Mouse (Mus musculus) adrenal gland, postnatal 14 days (tissue): ENCODE measurements around the gene Supt6. TPM values are rescaled to one million over a fixed set of nuclear protein-coding genes. Genes with fewer than 3 reads are reported as not detected.
"Not testable (repeated sequence)": the region's sequence is repeated elsewhere in the genome, so short reads cannot be mapped to it uniquely, and the experiment has no call there.

Experiments used
- DNase-seq: peaks from one replicate; pipeline ENCODE4 v3.0.0; 2021; ENCODE audit warnings: mixed read lengths
- total RNA-seq: library from RNA; stranded (reverse); gene quantifications from 2 replicates; pipeline ENCODE4 v1.2.3, GENCODE M21; 2021

Gene Supt6
- total RNA-seq, 1 experiment from 2014 or later, result 65.4 TPM

- no peak for DNase-seq
Measured at GRCm38 (mm10) chr11:78223586-78223985, 22.2 kb downstream of the Supt6 start.

DNA sequence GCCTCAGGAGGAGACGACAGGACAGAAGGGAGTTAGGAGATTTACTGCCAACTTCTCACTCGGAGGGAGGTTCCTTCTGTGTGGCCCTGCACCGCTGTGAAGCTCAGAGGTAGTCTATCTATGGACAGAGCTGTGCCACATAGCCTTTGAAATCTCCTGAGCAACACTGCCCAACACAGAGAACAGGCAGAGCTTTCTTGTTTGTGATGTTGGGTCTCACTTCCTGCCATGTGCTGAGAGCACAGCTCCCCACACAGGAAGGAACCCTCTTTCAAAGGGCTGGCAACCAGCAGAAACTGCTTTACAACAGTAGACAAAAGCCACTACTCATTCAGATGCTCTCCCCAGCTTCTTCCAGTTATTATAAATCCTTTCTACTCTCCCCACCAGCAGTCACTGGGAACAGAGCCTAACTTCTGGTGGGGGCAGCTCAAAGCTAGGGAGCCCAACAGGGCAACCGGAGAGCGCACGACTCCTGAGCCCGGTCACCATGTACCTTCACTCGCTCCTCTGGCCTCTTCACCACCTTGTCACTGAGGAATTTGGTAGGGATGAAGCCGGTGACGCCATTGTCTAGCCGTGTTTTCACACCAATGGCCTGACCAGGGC is 30.0 kb downstream of the Supt6 start:
- no peak for DNase-seq

DNA sequence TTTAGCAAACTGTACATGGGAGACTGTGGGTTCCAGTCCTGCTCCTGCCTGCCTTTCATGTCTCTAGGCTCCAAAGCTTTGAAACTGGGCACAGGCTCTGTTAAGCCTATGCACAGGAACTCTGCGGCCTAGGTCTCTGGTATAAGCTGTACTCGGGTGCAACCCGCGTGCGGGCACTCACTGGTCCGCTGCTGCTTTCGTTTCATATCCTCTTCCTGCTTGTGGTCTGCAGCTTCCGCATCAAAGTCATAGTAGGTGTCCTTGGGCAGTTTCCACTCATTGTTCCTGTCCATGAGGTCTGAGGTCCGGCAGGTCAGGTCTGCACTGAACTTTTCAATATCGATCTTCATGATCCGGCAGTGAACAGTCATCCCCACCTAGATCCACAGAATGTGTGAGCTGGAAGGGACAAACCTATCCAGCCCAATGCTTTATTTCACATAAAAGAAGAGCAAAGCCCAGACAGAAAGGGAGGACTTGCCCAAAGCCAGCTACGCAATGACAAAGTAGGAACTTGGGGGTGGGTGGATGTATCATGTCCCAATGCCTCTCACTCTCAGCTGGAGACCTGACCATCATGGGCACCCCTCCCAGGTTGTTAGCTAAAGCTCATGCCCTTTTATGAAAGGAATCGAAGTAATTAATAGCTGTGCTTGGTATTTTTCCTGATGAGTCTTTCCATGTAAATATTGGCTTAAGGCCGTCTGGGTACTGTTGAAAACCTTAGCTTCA is 32.5 kb downstream of the Supt6 start:
- DNase-seq, result no peak

DNA sequence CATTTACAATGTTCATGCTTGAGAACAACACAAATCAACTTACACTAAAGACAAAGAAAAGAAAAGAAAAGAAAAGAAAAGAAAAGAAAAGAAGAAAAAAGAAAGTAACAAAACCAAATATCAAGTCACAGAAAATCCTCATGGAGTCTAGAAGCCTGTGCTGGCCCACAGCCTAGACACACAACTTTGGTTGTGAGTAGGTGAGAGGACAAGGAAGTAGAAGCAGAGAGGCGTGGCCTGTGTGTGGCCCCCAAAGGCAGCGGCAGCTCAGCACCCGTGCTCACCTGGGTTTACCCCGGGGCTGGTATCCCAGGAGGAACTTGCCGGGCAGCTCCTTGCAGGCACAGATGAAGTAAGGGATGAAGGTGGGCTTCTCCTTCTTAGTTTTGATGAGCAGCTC is 34.3 kb downstream of the Supt6 start:
- DNase-seq, result no peak

GRCm38 (mm10) chr11:78210615-78211014 is 35.2 kb downstream of the Supt6 start:
- DNase-seq, result peak; percentile 56

- peak; percentile 54 for DNase-seq
Measured at GRCm38 (mm10) chr11:78209886-78210285, 35.9 kb downstream of the Supt6 start.

GRCm38 (mm10) chr11:78207190-78207589 is 38.6 kb downstream of the Supt6 start:
- no peak for DNase-seq

DNA sequence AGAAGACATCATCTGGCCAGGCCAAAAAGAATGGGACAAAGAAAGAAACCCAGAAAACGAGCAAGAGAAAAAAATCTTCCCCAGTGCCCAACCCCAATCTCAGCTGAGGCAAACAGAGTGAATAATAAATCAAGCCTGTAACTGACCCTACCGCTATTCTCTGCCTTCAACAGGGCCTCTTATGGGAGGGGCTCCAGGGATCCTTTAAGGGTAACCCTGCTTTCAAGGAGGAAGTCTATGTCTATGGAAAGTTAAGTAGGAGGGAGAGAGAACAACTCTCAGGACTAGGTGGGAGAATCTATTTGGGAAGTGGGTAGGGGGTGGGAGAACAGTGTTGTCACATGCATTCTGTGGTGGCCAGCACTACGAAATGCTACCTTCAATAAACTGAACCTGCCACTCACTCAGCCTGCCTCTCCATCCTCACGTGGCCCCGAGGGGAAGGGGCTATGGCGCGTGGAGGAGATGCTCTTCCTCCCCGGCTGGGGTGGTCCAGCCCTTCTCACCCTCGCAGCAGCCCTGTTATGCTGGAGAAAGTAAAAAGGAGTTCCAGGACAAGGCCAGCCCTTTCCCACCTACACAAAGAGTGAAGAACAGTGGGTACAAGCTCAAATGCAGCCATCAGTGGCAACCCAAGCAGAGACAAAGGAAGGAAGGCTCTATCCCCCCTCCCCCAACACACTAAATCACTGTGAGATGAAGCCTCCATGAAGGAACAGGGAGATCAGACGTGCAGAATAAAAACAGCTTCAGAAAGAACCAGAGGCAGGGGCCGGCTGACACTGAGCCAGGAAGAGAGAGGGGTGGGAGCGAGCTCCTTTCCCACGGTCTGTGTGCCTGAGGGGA is 40.2 kb downstream of the Supt6 start:
- no peak for DNase-seq

GRCm38 (mm10) chr11:78204287-78204686 is 41.5 kb downstream of the Supt6 start:
- DNase-seq, result peak; percentile 58

GRCm38 (mm10) chr11:78202372-78202771 is 43.4 kb downstream of the Supt6 start:
- DNase-seq, result no peak

DNA sequence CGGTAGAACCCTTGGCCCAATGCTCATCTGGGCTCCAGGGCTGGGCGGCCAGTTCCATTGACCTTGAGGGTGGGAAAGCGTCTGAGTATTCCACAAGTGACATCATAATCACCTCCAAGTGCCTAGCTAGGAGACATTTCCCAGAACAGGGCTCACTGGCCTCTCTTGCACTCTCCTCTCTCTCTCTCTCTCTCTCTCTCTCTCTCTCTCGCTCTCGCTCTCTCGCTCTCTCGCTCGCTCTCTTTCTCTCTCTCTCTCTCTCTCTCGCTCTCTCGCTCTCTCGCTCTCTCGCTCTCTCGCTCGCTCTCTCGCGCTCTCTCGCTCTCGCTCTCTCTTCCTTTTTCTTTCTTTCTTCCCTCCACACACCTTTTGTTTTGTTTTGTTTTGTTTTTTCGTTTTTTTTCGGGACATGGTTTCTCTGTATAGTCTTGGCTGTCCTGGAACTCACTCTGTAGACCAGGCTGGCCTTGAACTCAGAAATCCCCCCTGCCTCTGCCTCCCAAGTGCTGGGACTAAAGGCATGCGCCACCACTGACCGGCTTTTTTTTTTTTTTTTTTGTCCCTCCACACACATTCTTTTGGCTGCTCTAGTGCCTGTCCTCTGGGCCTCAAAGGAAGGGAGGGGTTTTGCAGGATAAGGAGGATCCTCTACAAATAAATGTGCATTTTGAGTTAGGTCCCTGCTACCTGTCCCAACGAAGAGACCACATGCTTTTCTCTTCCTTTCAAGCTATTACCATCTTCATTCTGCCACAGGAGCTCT is 50.5 kb downstream of the Supt6 start:
- DNase-seq, result no peak

- DNase-seq, result peak; percentile 90
Measured at GRCm38 (mm10) chr11:78194411-78195100, 51.2 kb downstream of the Supt6 start.

- DNase-seq, result no peak
Measured at GRCm38 (mm10) chr11:78193113-78193512, 52.7 kb downstream of the Supt6 start, which contains the start of gene Proca1. Gene Proca1, plus strand, starts transcription at chr11:78193392.

DNA sequence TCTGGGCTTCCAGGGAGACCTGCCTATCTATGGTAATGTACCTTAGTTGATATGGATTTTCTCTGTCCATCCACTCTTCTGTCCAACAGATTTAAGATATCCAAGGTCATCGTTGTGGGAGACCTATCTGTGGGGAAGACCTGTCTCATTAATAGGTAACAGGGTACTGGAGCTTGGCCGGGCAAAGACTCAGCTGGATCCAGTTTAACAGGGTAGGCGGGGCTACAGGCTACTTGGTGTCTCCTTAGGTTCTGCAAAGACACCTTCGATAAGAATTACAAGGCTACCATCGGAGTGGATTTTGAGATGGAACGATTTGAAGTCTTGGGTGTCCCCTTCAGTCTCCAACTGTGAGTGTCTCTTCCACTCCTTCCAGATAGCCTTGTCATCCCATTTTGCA is 55.7 kb downstream of the Supt6 start:
- no peak for DNase-seq

DNA sequence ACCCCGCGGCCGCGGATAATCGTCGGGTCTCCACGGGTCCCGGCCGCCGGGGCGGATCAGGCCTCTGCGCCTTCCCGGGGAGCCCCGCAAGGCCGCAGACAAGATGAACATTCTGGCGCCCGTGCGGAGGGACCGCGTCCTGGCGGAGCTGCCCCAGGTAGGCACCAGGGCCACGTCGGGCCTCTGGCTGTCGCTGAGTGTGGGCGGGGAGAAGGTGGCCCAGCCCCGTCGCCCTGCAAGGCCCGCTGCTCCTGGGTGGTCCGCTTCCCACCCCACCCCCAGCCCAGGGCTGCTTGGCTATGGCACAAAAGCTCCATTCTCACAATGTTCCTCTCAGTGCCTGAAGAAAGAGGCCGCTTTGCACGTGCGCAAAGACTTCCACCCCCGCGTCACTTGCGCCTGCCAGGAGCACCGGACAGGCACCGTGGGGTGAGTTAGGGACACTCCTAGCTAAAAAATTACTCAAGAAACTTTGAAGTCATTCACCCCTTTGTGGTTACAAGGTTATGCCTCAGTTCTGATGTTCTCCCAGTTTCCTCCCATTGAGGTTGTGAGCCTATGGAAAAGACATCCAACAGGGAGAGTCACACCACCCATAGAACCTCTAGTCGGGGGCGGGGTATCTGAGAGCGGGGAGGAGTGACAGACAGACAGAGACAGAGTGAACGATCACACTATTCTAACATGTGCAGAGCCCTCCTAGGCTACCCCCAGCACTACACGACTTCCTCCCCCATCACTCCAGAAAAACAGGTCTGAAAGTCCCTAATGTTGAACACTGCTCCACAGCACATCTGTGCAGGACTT is 56.4 kb downstream of the Supt6 start:
- DNase-seq, result peak; percentile 87

DNA sequence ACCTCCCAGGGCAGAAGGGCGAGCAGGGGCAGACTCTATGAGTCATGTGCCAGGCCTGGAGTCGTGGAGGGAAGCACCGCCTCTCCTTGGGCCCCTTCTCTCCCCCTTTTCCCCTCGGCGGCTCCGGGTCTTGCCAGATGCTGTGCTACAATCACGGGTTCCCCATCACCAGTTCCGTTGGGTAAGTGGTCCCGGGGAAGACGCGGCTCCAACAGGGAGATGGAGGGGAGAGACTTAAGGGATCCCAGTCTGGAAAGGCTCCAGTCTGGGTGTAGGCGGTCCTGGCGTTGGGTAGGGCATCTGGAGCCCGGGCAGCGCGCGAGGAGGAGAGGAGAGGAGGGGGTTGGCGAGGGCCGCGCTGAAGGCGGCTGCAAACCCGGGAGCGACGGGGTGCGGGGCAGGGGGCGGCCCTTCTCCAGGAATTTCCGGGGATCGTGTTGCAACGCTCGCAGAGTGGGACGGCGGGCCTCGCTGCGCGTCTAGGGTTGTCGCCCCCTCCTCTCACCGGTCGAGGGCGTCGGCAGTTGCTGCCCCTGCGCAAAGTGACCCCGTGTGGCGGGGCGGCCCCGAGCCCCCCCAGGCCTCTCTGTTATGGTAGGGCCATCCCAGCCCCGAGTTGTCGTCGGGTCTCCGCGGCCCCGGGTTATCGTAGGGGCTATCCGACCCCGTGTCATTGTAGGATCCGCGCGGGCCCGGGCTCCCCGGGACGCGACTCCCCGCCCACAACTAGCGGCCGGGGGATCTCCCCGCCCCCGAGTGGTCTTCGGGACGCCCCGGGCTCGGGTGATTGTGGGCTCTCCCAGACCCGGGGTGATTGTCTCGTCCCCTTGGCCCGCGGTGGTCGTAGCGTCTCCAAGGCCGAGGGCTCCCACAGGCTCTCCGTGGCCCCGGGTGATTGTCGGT is 57.2 kb downstream of the Supt6 start, which contains the start of gene Rab34:
Gene Rab34 (plus strand): TSS at position 100 of the 903 bp plus-strand sequence.
- peak; percentile 92 for DNase-seq

DNA sequence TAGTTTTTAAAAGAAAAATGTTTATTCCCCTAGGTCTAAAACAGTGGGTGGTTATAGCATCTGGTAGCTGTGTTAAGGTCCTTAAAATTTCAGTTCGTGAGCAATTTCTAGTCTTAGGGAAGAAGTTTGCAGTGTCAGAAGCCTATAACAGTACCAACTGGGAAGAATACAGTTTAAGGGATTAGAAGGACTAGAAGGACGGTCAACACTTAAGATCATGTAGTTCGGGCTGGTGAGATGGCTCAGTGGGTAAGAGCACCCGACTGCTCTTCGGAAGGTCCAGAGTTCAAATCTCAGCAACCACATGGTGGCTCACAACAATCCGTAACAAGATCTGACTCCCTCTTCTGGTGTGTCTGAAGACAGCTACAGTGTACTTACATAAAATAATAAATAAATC is 61.1 kb downstream of the Supt6 start:
- DNase-seq, result not testable (repeated sequence)

DNA sequence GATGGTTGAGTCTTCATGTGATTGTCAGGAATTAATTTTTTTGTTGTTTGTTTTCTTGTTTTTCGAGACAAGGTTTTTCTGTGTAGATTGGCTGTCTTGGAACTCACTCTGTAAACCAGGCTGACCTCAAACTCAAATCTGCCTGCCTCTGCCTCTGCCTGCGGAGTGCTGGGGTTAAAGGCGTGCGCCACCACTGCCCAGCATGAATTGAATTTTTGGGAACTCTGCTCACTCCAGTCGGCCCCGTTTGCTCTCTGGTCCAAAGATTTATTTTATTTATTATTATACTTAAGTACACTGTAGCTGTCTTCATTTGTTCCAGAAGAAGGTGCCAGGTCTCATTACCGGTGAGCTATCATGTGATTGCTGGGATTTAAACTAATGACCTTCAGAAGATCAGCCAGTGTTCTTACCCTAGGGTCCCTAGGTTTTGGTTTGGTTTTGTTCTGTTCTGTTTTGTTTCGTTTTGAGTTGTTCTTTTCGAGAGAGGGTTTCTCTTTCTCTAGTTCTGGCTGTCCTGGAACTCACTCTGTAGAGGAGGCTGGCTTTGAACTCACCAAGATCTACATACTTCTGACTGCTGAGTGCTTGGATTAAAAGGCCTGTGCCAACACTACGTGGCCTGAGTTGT is 61.8 kb downstream of the Supt6 start:
- no peak for DNase-seq
